Mouse (Mus musculus): ENCODE data around the gene Ttll5. TPM values are rescaled to one million over a fixed set of nuclear protein-coding genes. Genes with fewer than 3 reads are reported as not detected.

The Ttll5 gene
- polyA plus RNA-seq (2015; fragmentation: Nextera tagmentation; extraction: Ambion mirVana) = 12.4 and 13.0 TPM in 2 replicates

DNA sequence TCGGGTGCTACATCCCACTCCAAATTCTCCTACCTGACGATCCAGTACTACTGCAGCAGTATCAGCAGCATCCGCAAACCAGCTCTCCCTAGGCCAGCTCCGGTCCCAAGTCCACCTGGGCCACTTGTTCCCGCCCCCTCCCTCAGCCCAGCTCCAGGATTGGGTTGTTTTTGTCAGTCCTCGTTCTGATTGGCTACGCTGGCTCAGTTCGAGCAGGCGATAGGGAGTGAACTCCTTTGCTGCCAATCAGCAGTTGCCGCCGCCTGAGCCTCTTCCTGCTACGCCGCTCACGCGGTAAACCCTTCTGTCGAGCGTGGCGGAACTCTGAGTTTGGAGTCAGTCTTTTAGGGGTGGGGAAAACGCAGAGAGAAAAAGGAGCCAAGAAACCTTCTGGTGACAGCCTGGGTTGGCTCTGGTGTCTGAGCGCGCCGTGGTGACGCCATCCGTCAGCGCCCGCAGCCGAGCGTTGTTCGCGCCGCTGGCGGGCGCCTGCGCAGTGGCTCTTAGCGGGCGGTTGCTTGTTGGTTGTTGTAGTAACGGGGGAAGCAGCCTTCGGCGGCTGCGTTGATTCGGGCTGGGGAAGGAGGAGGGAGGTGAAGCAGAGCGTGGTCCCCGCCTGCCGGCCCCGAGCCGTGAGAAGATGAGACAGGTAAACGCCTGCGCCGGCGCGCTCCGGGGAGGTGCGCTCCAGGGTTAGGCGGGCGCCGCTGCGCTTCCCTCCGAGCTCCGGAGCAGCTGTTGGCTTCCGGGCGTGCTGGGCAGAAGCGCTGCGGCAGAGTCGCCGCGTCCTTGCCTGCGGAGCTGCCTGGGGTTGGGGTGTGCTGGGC is at the start of gene Ttll5, which contains the start of gene Erg28:
Ttll5 (plus strand) TSS at position 222 of the 827 bp plus-strand sequence.
Erg28 (minus strand) TSS at position 113 of the 827 bp plus-strand sequence.
- under 1% methylated on average over 67 of the region's 67 CpGs for WGBS
- H3K9ac ChIP-seq = peak within 1 kb of the TSS; percentile 58
- H3K27me3 ChIP-seq (replicated peaks) = no peaks in the 10 kb centered on the region
- H3K27ac ChIP-seq = peak within 1 kb of the TSS; percentile 99
- H3K36me3 ChIP-seq = peaks cover 8% of the 10 kb centered on the region; the same call in 1 of the 2 replicates
- peak; percentile 97 for ATAC-seq (ENCODE audit: insufficient read depth, low FRiP score, low read depth)
- H3K4me3 ChIP-seq (replicated peaks) = peak within 1 kb of the TSS; percentile 86
- peaks cover 14% of the 10 kb centered on the region for H3K4me1 ChIP-seq
- peak within 1 kb of the TSS; percentile 83 for H3K4me2 ChIP-seq
- H3K9me3 ChIP-seq = no peaks in the 10 kb centered on the region

DNA sequence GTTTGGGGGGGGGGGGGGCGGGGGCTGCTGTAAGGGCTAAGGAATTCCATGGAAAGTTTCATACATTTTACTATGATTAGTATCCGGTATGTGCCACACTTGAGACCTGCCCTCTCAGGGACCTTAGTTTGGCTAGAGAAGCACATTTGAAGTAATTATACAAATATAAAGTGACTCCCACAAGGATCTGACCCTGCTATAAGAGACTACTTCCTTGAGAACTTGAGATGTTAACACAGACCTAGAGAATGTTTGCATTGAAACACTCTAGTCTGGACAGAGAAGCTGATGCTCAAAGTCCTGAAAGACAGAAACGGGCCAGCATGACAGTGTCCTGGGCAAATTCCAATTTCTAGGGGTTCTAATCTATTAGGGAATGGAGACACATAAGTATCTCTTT is 45.5 kb upstream of the Ttll5 start:
- no peaks in the 10 kb centered on the region for H3K27me3 ChIP-seq (replicated peaks)
- H3K36me3 ChIP-seq = no peaks in the 10 kb centered on the region
- no peak overlapping the region for H3K4me2 ChIP-seq
- H3K4me1 ChIP-seq = no peaks in the 10 kb centered on the region
- no peaks in the 10 kb centered on the region for H3K9me3 ChIP-seq
- no peak overlapping the region for H3K9ac ChIP-seq
- H3K4me3 ChIP-seq (replicated peaks) = no peak overlapping the region
- no peak for ATAC-seq (ENCODE audit: insufficient read depth, low FRiP score, low read depth)
- no peak overlapping the region for H3K27ac ChIP-seq
- WGBS = 55% methylated on average over 3 of the region's 3 CpGs

DNA sequence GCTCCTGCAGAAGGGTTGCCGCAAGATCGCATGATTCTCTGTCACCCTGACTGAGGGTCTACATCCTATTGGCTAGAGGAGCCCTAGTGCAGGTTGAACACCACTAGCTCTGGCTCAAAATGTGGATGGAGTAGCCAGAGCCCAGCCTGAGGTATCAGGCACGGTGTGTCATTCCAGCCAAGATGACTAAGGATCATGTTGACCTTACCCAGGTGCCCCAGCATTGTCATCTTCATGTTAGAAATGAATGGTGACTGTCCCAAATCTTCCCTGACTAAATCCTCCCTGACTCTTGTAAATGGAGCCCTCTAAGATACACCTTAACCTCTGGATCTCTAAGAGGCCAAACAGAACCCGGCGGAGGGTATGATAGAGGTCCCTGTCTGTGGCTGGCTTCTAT is 44.8 kb upstream of the Ttll5 start:
- H3K27ac ChIP-seq = no peak overlapping the region
- no peaks in the 10 kb centered on the region for H3K9me3 ChIP-seq
- no peak for ATAC-seq (ENCODE audit: insufficient read depth, low FRiP score, low read depth)
- no peaks in the 10 kb centered on the region for H3K36me3 ChIP-seq
- no peak overlapping the region for H3K4me3 ChIP-seq (replicated peaks)
- H3K4me2 ChIP-seq = no peak overlapping the region
- WGBS = 89% methylated on average over 5 of the region's 5 CpGs
- H3K27me3 ChIP-seq (replicated peaks) = no peaks in the 10 kb centered on the region
- H3K4me1 ChIP-seq = no peaks in the 10 kb centered on the region
- no peak overlapping the region for H3K9ac ChIP-seq

DNA sequence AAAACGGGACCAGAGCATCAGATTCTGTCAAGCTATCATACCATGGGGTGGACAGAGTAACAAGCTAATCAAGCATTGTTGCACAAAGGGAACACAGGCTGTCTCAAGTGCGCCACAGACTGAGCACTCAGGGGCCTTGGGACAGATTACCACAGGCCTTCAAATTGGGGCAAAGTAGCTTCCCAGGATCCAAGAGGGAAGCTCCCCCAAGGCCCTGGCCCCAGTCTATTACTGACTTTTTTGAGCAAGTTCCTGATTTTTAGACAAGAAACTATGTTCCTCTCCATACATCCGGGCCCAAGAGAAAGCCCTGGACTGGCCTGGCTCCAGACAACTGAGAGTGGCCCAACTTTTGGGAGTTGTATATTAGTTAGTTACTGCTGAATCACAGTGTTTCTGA is 42.9 kb upstream of the Ttll5 start:
- 86% methylated on average over 3 of the region's 3 CpGs for WGBS
- Histone ChIP-seq H3K4me2 (no peak overlapping the region), H3K9ac (no peak overlapping the region), H3K4me3 (replicated peaks) (no peak overlapping the region), H3K36me3 (no peaks in the 10 kb centered on the region), H3K27ac (no peak overlapping the region), H3K27me3 (replicated peaks) (no peaks in the 10 kb centered on the region), H3K9me3 (no peaks in the 10 kb centered on the region), H3K4me1 (no peaks in the 10 kb centered on the region)
- ATAC-seq (ENCODE audit: insufficient read depth, low FRiP score, low read depth) = no peak

DNA sequence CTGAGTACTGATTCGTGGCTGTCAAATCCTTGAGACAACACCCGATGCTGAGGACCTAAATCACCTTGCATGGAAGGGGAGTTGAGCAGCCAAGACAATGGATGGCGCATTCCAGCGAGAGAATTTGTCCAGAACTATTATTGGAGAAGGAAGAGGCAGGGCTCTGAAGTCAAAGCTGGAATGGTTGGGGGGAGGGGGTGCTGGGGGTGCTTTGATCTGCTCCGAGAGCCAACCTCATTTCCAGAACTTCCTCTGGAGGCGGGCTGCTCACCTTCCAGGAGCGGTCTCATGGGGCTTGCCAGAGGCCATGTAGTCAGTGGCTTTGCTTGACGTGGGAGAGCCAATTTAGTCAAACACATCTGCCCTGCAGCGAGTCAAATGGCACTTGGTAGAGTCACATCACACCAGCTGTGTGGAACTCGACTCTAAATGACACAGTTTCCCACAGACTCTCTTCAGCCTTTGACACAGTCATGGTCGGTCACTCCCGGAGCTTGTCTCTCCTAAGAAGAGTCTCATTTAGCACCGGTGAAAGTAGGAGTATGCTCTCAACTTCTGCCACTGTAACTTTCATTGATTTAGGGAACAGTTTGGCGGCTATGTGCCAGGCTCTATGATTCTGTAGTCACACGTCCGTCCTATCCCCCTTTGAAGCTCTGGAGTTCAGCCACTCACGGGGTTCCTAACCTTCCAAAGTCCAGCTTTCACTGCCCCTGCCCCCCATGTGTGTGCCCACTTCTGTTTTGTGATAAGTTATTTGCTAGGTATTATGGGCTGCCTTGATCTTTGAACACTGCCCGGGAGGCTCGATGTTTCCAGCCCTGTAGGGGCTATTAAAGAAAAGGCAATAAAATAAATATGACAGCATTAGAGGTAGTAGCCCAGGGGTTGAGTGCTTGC is 39.3 kb upstream of the Ttll5 start:
- no peaks in the 10 kb centered on the region for H3K27me3 ChIP-seq (replicated peaks)
- WGBS = 63% methylated on average over 19 of the region's 19 CpGs
- H3K4me1 ChIP-seq = no peaks in the 10 kb centered on the region
- H3K9me3 ChIP-seq = no peaks in the 10 kb centered on the region
- no peak overlapping the region for H3K4me2 ChIP-seq
- H3K9ac ChIP-seq = no peak overlapping the region
- no peaks in the 10 kb centered on the region for H3K36me3 ChIP-seq
- ATAC-seq (ENCODE audit: insufficient read depth, low FRiP score, low read depth) = peak; percentile 39; the same call in 1 of the 2 replicates
- H3K4me3 ChIP-seq (replicated peaks) = no peak overlapping the region
- H3K27ac ChIP-seq = no peak overlapping the region

DNA sequence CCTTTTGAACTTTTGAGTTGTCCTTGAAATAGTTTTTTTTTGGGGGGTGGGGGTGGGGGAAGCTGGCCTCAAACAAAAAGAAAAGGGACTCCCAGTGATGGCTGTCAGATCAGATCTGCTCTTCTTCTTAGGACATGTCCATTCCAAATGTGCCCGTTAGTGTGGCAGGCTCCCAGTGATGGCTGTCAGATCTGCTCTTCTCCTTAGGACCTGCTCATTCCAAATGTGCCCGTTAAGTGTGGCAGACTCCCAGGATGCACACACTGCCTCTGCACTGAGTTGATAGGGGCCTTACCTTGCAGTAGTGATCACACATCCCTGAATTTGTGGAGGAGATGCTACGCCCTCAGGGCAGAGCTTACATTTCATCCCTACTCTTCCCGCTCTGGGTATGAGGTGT is 32.3 kb upstream of the Ttll5 start:
- Histone ChIP-seq H3K4me1 (no peaks in the 10 kb centered on the region), H3K27me3 (replicated peaks) (no peaks in the 10 kb centered on the region), H3K4me2 (no peak overlapping the region), H3K27ac (no peak overlapping the region), H3K9ac (no peak overlapping the region), H3K4me3 (replicated peaks) (no peak overlapping the region), H3K9me3 (no peaks in the 10 kb centered on the region), H3K36me3 (no peaks in the 10 kb centered on the region)
- WGBS = 81% methylated on average over 4 of the region's 4 CpGs
- no peak for ATAC-seq (ENCODE audit: insufficient read depth, low FRiP score, low read depth)

DNA sequence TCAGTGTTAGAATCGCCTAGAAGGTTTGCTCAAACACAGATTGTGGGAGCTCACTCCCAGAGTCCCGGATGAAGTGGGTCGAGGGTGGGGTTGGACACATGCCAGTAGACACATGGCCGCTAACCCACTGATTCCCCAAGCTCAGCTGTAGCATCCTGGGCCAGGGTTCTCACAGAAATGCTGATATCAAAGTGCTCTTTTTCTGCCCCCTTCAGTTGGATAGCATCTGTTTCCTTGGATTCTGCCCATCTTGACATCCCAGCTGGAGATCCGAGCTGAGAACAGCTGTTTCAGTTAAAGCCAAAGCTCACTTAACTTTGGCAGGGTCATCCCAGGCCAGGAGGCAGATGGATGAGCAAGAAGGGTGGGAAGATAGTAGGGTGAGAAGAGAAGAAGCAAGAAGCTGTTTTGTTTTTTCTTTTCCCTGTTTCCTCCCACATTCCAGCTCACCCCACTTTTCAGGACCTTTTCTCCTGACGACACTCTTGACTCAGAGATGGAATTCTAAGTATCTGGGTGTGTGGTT is 31.6 kb upstream of the Ttll5 start:
- H3K27me3 ChIP-seq (replicated peaks) = no peaks in the 10 kb centered on the region
- 40% methylated on average over 6 of the region's 6 CpGs for WGBS
- H3K4me3 ChIP-seq (replicated peaks) = no peak overlapping the region
- no peaks in the 10 kb centered on the region for H3K4me1 ChIP-seq
- H3K4me2 ChIP-seq = no peak overlapping the region
- H3K9me3 ChIP-seq = no peaks in the 10 kb centered on the region
- no peak overlapping the region for H3K9ac ChIP-seq
- no peak overlapping the region for H3K27ac ChIP-seq
- no peaks in the 10 kb centered on the region for H3K36me3 ChIP-seq
- no peak for ATAC-seq (ENCODE audit: insufficient read depth, low FRiP score, low read depth)

DNA sequence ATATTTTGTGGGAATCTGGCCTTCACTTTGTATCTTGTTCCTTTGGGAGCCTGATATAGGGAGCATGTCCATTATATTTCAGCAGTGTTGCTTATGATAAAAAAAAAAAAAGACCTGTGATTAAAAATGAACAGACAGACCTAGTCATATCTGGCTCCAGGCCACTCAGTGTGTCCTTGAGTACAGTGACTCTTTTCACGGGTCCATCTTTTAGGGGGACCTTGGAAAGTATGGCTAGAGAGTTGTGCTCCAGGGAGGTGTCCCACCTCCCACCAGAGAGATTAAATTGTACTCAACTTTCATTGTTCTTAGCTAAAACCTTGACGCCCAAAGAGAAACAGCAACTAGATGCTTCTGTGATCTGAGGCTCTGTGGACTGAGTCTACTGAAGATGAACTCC is 30.4 kb upstream of the Ttll5 start:
- Histone ChIP-seq H3K27me3 (replicated peaks) (no peaks in the 10 kb centered on the region), H3K9me3 (no peaks in the 10 kb centered on the region), H3K9ac (no peak overlapping the region), H3K4me2 (no peak overlapping the region), H3K4me1 (no peaks in the 10 kb centered on the region), H3K36me3 (no peaks in the 10 kb centered on the region), H3K27ac (no peak overlapping the region), H3K4me3 (replicated peaks) (no peak overlapping the region)
- no peak for ATAC-seq (ENCODE audit: insufficient read depth, low FRiP score, low read depth)
- WGBS = 76% methylated on average over 2 of the region's 2 CpGs

DNA sequence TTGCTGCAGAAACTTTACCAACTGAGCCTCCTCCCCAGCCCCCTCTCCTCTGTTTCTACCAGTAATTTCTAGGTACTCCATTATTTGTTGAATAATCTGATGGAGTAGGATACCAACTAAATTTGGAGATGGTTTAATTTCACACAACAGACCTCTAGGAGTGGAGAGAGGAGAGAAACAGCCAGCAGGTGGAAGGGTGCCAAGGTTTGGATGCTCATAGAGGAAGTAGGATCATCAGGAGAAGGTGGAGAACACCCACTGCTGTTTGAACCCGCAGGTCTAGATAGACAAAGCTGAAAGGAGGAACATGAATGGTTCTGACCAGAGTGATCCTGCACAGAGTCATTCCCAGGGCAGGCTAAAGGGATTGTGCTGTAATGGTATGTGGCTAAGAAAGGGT is 28.9 kb upstream of the Ttll5 start:
- Histone ChIP-seq H3K9ac (no peak overlapping the region), H3K4me2 (no peak overlapping the region), H3K4me3 (replicated peaks) (no peak overlapping the region), H3K4me1 (no peaks in the 10 kb centered on the region), H3K27ac (no peak overlapping the region), H3K27me3 (replicated peaks) (no peaks in the 10 kb centered on the region), H3K36me3 (no peaks in the 10 kb centered on the region), H3K9me3 (no peaks in the 10 kb centered on the region)
- no peak for ATAC-seq (ENCODE audit: insufficient read depth, low FRiP score, low read depth)
- WGBS = 68% methylated on average over 1 of the region's 1 CpGs

DNA sequence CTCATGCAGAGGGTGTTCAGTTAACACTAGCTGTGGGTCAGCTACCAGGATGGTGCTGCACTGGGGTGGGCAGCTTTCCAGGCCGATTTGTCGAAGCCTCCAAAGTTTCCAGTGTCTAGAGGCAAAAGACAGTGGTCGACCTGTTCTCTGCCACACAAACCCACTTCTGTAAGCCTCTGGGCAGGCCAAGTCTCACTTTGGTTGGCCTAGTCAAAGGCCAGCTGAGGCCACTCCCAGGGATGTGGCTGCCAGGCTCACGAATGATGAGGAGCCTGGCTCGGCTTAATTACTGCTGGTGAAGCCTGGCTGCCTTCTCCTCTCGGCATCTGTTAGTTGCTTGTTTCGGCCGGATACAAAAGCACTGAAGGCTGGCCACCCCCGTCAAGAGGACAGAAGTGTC is 24.4 kb upstream of the Ttll5 start:
- Histone ChIP-seq H3K9me3 (no peaks in the 10 kb centered on the region), H3K4me1 (no peaks in the 10 kb centered on the region), H3K4me2 (no peak overlapping the region), H3K4me3 (replicated peaks) (no peak overlapping the region), H3K27ac (no peak overlapping the region), H3K36me3 (no peaks in the 10 kb centered on the region), H3K27me3 (replicated peaks) (no peaks in the 10 kb centered on the region), H3K9ac (no peak overlapping the region)
- WGBS = 46% methylated on average over 9 of the region's 9 CpGs
- no peak for ATAC-seq (ENCODE audit: insufficient read depth, low FRiP score, low read depth)

DNA sequence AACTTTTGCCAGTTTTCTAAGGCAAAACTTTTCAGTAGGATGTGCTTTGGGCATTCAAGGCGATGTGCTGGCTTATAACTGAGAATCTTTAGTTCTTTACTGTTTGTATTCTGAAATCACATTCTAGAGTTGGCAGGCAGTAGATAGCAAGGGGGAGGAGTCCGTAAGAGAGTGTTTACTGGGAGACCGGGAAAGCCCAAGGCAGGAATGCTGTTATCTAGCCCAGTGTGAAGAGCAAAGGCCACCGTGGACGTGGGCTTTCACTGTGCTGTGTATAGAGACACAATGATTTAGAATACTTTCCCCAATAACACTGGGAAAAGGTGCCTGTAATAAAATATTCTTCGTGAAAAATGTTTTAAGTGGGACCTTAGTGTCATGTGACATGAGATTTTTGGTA is 14.7 kb upstream of the Ttll5 start:
- Histone ChIP-seq H3K4me2 (no peak overlapping the region), H3K27me3 (replicated peaks) (no peaks in the 10 kb centered on the region), H3K4me1 (no peaks in the 10 kb centered on the region), H3K36me3 (peaks cover 9% of the 10 kb centered on the region; the same call in 1 of the 2 replicates), H3K9ac (no peak overlapping the region), H3K4me3 (replicated peaks) (no peak overlapping the region), H3K9me3 (no peaks in the 10 kb centered on the region), H3K27ac (no peak overlapping the region)
- peak; percentile 56; the same call in 1 of the 2 replicates for ATAC-seq (ENCODE audit: insufficient read depth, low FRiP score, low read depth)
- 19% methylated on average over 6 of the region's 6 CpGs for whole genome bisulfite sequencing

DNA sequence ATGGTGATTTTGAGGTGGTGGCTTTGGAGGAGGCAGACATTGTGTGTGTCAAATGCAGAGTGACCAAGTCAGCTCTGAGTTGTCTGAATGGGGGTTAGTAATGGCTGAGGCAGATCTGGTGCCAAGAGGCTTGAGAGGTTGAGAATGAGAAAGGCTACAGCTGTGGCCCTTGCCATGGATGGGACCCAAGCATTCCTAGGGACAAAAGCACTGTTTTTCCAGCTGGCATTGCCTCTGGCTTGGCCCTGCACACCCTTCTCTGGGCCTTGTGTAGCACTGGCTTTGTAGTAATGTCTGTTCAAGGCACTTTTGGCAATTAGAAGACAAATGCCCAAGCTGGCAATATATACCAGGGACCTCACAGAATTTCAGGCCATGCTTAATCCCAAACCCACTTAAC is 13.5 kb upstream of the Ttll5 start:
- Histone ChIP-seq H3K9me3 (no peaks in the 10 kb centered on the region), H3K4me1 (no peaks in the 10 kb centered on the region), H3K36me3 (peaks cover 9% of the 10 kb centered on the region; the same call in 1 of the 2 replicates), H3K4me2 (no peak overlapping the region), H3K27me3 (replicated peaks) (no peaks in the 10 kb centered on the region), H3K9ac (no peak overlapping the region), H3K4me3 (replicated peaks) (no peak overlapping the region), H3K27ac (no peak overlapping the region)
- ATAC-seq (ENCODE audit: insufficient read depth, low FRiP score, low read depth) = no peak
